Mouse (Mus musculus) heart, adult 2 months (tissue): ENCODE results near the gene Zdhhc8.

Experiments used
- CTCF ChIP-seq: fragments of 200-600 bp; IDR thresholded peaks from 2 replicates; pipeline ENCODE4 v1.8.1; 2022; ENCODE audit warnings: antibody characterized with exemption, mild to moderate bottlenecking, moderate library complexity
- EP300 ChIP-seq: fragments of 200-500 bp; IDR thresholded peaks from 2 replicates; pipeline ENCODE4 v1.6.1; 2011; ENCODE audit warnings: low read depth, low read length, control low read depth; ENCODE audit not compliant: insufficient read depth

DNA sequence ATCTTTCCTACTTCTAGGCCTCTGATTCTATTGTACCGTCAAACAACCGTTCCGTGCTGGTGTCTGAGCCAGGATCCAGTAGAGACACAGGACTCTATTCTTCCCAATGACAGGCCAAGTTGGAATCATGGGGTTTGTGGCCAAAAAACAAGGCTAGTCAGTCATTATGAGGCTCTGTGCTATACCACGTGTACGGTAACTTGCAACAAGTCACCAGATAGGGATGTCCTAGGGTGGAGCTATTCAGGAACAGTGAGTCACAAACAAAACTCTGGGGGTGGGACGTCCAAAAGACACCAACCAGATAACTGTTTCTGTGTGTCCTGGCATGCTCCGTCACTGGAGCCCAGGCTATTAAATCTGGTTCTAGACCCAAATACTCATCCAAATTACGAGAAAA, 52.2 kb downstream of the Zdhhc8 start:
- TF ChIP-seq CTCF, result no peak
- TF ChIP-seq EP300, result no peak
